Mouse (Mus musculus) hindbrain, embryonic 10.5 days (tissue): ENCODE results near the gene Nrg3. TPM values are rescaled to one million over a fixed set of nuclear protein-coding genes. Genes with fewer than 3 reads are reported as not detected.

Source experiments
- DNase-seq: peaks from one replicate; pipeline ENCODE4 v3.0.0-alpha.2; 2017; ENCODE audit warnings: low spot score
- H3K27ac ChIP-seq: fragments of 300-500 bp; sonication (generic); 2 replicates; pipeline ENCODE4 v1.5.1; 2016; ENCODE audit warnings: mild to moderate bottlenecking, moderate library complexity
- H3K27me3 ChIP-seq: fragments of 300-500 bp; sonication (generic); 2 replicates; pipeline ENCODE4 v1.6.1; 2016; ENCODE audit warnings: mild to moderate bottlenecking; ENCODE audit not compliant: poor library complexity, insufficient read depth, severe bottlenecking
- H3K36me3 ChIP-seq: fragments of 300-500 bp; sonication (generic); 2 replicates; pipeline ENCODE4 v1.6.1; 2016; ENCODE audit warnings: mild to moderate bottlenecking, moderate library complexity
- H3K4me1 ChIP-seq: fragments of 300-500 bp; sonication (generic); replicated peaks from 2 replicates; pipeline ENCODE4 v1.6.1; 2016; ENCODE audit warnings: mild to moderate bottlenecking
- H3K4me3 ChIP-seq: fragments of 300-500 bp; sonication (generic); 2 replicates; pipeline ENCODE4 v1.5.1; 2016; ENCODE audit warnings: mild to moderate bottlenecking, moderate library complexity
- H3K9me3 ChIP-seq: fragments of 300-500 bp; sonication (generic); 2 replicates; pipeline ENCODE4 v1.6.1; 2016; ENCODE audit warnings: mild to moderate bottlenecking, moderate library complexity
- WGBS: fragments of 180-500 bp; shearing (Covaris S2); methylation state at CpG from one replicate; pipeline ENCODE4 v1.1.7; 2016; 5-methylcytosine and 5-hydroxymethylcytosine counted together
- polyA plus RNA-seq: library from polyadenylated mRNA; unstranded; fragments of >200 nt; fragmentation: Nextera tagmentation; extraction: Ambion mirVana; gene quantifications from 2 replicates; pipeline ENCODE4 v1.2.1, GENCODE M21; 2016

The Nrg3 gene
- polyA plus RNA-seq, 1 experiment from 2014 or later: 1.5 TPM

GRCm38 (mm10) chr14:38835006-38835405 lies 637.9 kb downstream of the Nrg3 start:
- DNase-seq: no peak
- 83% methylated on average over 4 of the region's 4 CpGs for WGBS

GRCm38 (mm10) chr14:38824891-38825290 lies 648.0 kb downstream of the Nrg3 start:
- Histone ChIP-seq H3K4me1 (no peaks in the 10 kb centered on the region), H3K9me3 (no peaks in the 10 kb centered on the region), H3K27ac (no peak overlapping the region), H3K27me3 (no peaks in the 10 kb centered on the region), H3K36me3 (no peaks in the 10 kb centered on the region), H3K4me3 (no peak overlapping the region)
- WGBS: 85% methylated on average over 1 of the region's 1 CpGs
- DNase-seq: peak; percentile 2

More at GRCm38 (mm10) chr14:38835006-38835405, 637.9 kb downstream of the Nrg3 start:
- Histone ChIP-seq H3K27me3 (no peaks in the 10 kb centered on the region), H3K4me3 (no peak overlapping the region), H3K9me3 (no peaks in the 10 kb centered on the region), H3K36me3 (no peaks in the 10 kb centered on the region), H3K4me1 (no peaks in the 10 kb centered on the region), H3K27ac (no peak overlapping the region)

- H3K36me3 ChIP-seq: no peaks in the 10 kb centered on the region
- no peaks in the 10 kb centered on the region for H3K9me3 ChIP-seq
- no peaks in the 10 kb centered on the region for H3K27me3 ChIP-seq
- H3K4me1 ChIP-seq: no peaks in the 10 kb centered on the region
- H3K27ac ChIP-seq: no peak overlapping the region
- WGBS: 84% methylated on average over 3 of the region's 3 CpGs
- no peak for DNase-seq
- H3K4me3 ChIP-seq: no peak overlapping the region
Observed at GRCm38 (mm10) chr14:38797027-38797426, 675.9 kb downstream of the Nrg3 start.

GRCm38 (mm10) chr14:38775291-38776116 lies 697.4 kb downstream of the Nrg3 start:
- Histone ChIP-seq H3K4me1 (no peaks in the 10 kb centered on the region), H3K4me3 (no peak overlapping the region), H3K27me3 (no peaks in the 10 kb centered on the region), H3K9me3 (no peaks in the 10 kb centered on the region), H3K27ac (no peak overlapping the region), H3K36me3 (no peaks in the 10 kb centered on the region)
- DNase-seq: no peak
- WGBS: 87% methylated on average over 5 of the region's 5 CpGs

GRCm38 (mm10) chr14:38774811-38775210 lies 698.1 kb downstream of the Nrg3 start:
- Histone ChIP-seq H3K4me1 (no peaks in the 10 kb centered on the region), H3K27me3 (no peaks in the 10 kb centered on the region), H3K36me3 (no peaks in the 10 kb centered on the region), H3K27ac (no peak overlapping the region), H3K9me3 (no peaks in the 10 kb centered on the region), H3K4me3 (no peak overlapping the region)
- WGBS: 69% methylated on average over 1 of the region's 1 CpGs
- DNase-seq: no peak

- H3K36me3 ChIP-seq: no peaks in the 10 kb centered on the region
- H3K4me3 ChIP-seq: no peak overlapping the region
- no peaks in the 10 kb centered on the region for H3K27me3 ChIP-seq
- no peak for DNase-seq
- no peaks in the 10 kb centered on the region for H3K4me1 ChIP-seq
- H3K9me3 ChIP-seq: no peaks in the 10 kb centered on the region
- no peak overlapping the region for H3K27ac ChIP-seq
Observed at GRCm38 (mm10) chr14:38730465-38730864, 742.4 kb downstream of the Nrg3 start.

GRCm38 (mm10) chr14:38703894-38704293 lies 769.0 kb downstream of the Nrg3 start:
- Histone ChIP-seq H3K27me3 (no peaks in the 10 kb centered on the region), H3K27ac (no peak overlapping the region), H3K9me3 (no peaks in the 10 kb centered on the region), H3K4me3 (no peak overlapping the region), H3K4me1 (peaks cover 6% of the 10 kb centered on the region), H3K36me3 (no peaks in the 10 kb centered on the region)
- no peak for DNase-seq
- WGBS: 39% methylated on average over 4 of the region's 4 CpGs

- no peak for DNase-seq
- H3K4me3 ChIP-seq: no peak overlapping the region
- H3K27ac ChIP-seq: no peak overlapping the region
- 86% methylated on average over 9 of the region's 9 CpGs for WGBS
- peaks cover 6% of the 10 kb centered on the region for H3K4me1 ChIP-seq
- H3K36me3 ChIP-seq: no peaks in the 10 kb centered on the region
- H3K9me3 ChIP-seq: no peaks in the 10 kb centered on the region
- no peaks in the 10 kb centered on the region for H3K27me3 ChIP-seq
Observed at GRCm38 (mm10) chr14:38702596-38703393, 770.1 kb downstream of the Nrg3 start.

- no peaks in the 10 kb centered on the region for H3K36me3 ChIP-seq
- H3K4me1 ChIP-seq: peaks cover 6% of the 10 kb centered on the region
- no peaks in the 10 kb centered on the region for H3K9me3 ChIP-seq
- H3K4me3 ChIP-seq: no peak overlapping the region
- no peaks in the 10 kb centered on the region for H3K27me3 ChIP-seq
- WGBS: 53% methylated on average over 1 of the region's 1 CpGs
- DNase-seq: no peak
- H3K27ac ChIP-seq: no peak overlapping the region
Observed at GRCm38 (mm10) chr14:38701413-38701812, 771.5 kb downstream of the Nrg3 start.

GRCm38 (mm10) chr14:38700972-38701371 lies 771.9 kb downstream of the Nrg3 start:
- H3K4me3 ChIP-seq: no peak overlapping the region
- H3K9me3 ChIP-seq: no peaks in the 10 kb centered on the region
- DNase-seq: no peak
- 92% methylated on average over 3 of the region's 3 CpGs for WGBS
- H3K36me3 ChIP-seq: no peaks in the 10 kb centered on the region
- no peak overlapping the region for H3K27ac ChIP-seq
- H3K4me1 ChIP-seq: peaks cover 6% of the 10 kb centered on the region
- no peaks in the 10 kb centered on the region for H3K27me3 ChIP-seq

GRCm38 (mm10) chr14:38659973-38660372 lies 812.9 kb downstream of the Nrg3 start:
- Histone ChIP-seq H3K4me1 (no peaks in the 10 kb centered on the region), H3K27me3 (no peaks in the 10 kb centered on the region), H3K9me3 (no peaks in the 10 kb centered on the region), H3K4me3 (no peak overlapping the region), H3K27ac (no peak overlapping the region), H3K36me3 (no peaks in the 10 kb centered on the region)
- 55% methylated on average over 1 of the region's 1 CpGs for whole genome bisulfite sequencing
- DNase-seq: no peak

- H3K4me3 ChIP-seq: no peak overlapping the region
- no peak for DNase-seq
- WGBS: 85% methylated on average over 3 of the region's 3 CpGs
- no peaks in the 10 kb centered on the region for H3K4me1 ChIP-seq
- no peaks in the 10 kb centered on the region for H3K27me3 ChIP-seq
- H3K9me3 ChIP-seq: no peaks in the 10 kb centered on the region
- H3K27ac ChIP-seq: no peak overlapping the region
- H3K36me3 ChIP-seq: no peaks in the 10 kb centered on the region
Observed at GRCm38 (mm10) chr14:38637070-38637469, 835.8 kb downstream of the Nrg3 start.

GRCm38 (mm10) chr14:38630114-38630513 lies 842.8 kb downstream of the Nrg3 start:
- no peaks in the 10 kb centered on the region for H3K27me3 ChIP-seq
- no peak overlapping the region for H3K27ac ChIP-seq
- no peaks in the 10 kb centered on the region for H3K4me1 ChIP-seq
- WGBS: 90% methylated on average over 3 of the region's 3 CpGs
- no peak overlapping the region for H3K4me3 ChIP-seq
- H3K9me3 ChIP-seq: no peaks in the 10 kb centered on the region
- H3K36me3 ChIP-seq: no peaks in the 10 kb centered on the region
- no peak for DNase-seq
